Mouse (Mus musculus): ENCODE data around the gene Crybg3.

Gene Crybg3

DNA sequence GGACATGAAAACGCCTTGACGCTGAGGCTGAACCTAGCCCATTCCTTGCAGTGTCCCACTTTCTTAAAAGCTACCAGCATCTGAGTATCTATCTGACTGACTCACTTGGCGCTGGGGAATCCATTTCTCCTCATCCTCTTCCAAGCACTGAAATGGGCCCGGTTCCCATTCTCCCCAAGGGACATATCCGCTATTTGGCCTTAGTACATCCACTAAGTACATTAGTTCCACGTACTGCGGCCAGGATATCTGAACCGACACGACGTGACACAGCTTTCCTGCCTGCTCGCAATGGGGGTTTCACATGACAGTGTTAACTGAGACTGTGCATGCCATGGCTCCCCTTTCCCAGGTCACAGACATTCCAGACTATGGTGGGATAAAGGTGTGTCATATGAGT lies 66.4 kb downstream of the Crybg3 start:
- no peak for DNase-seq (ENCODE audit: low read depth, low spot score)

DNA sequence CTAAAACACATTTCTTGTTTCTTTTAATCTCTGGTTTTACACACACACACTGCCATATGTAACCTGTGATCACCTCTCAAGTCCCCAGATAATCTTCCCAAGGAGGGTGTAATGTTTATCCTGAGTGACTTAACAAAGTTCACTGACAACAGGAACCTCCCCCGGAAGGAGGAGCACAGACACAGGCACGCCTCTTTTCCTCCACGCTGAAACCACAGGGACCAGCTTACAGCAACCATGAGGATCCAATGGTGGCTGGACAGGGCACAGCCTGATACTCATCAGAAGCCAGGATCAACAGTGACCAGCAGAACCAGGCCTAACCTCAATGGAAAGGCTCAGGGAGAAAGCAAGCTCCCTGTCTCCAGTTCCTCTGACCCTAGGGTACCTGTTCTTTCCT lies 68.2 kb downstream of the Crybg3 start:
- no peak for DNase-seq (ENCODE audit: low read depth, low spot score)

DNA sequence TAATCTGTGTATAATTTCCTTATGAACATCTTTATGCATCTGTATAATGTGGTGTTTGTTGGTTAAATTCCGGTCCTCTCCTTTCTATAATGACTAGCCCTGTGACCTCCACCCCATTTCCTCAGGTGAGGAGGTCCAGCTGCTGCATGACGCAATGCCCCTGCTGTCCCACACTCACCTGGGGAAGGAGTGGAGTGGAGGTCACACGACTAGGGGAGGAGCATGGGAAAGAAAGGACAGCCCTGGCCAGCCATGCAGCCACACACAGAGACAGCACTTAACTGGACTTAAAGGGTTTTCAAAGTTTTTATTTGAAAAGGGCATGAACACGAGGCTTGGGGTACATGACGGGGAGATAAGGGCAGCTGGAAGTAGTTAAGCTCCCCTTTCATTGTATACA lies 69.5 kb downstream of the Crybg3 start:
- no peak for DNase-seq (ENCODE audit: low read depth, low spot score)

DNA sequence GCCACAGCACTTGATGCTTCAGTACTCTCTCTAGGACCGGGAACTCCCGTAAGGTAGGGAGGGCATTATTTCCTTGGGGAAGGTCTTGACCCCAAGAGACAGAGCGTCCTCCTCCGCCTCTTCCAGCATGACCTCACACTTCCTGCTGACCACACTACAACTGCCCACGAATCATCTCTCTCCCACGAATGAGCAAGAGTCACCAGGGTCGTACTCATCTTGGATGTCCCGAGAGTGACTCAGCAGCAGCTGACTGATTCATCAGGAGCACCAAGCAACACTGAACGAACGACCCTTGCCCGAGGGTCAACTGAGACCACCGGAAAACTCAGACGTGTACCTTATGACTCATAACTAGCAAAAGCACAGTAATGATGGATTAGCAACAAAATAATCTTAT lies 71.2 kb downstream of the Crybg3 start:
- DNase-seq (ENCODE audit: low read depth, low spot score): no peak

DNA sequence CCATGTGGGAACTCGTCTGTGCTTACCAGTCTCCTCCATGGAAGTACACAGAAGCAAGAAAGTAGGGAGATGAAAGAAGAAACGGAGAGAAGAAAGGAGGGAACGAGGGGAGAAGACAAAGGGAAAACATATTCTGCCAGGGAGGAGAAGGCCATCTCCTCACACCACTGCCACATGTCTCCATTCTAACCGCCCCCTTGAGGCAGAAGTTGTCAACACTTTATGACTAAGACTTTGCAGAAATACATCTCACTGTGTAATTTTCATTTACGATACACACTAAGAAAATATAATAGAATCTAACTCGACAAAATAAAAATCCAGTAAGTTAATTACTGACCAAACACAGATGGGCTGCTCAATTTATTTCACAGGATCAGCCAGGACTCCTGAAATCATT lies 73.8 kb downstream of the Crybg3 start:
- DNase-seq (ENCODE audit: low read depth, low spot score): no peak

DNA sequence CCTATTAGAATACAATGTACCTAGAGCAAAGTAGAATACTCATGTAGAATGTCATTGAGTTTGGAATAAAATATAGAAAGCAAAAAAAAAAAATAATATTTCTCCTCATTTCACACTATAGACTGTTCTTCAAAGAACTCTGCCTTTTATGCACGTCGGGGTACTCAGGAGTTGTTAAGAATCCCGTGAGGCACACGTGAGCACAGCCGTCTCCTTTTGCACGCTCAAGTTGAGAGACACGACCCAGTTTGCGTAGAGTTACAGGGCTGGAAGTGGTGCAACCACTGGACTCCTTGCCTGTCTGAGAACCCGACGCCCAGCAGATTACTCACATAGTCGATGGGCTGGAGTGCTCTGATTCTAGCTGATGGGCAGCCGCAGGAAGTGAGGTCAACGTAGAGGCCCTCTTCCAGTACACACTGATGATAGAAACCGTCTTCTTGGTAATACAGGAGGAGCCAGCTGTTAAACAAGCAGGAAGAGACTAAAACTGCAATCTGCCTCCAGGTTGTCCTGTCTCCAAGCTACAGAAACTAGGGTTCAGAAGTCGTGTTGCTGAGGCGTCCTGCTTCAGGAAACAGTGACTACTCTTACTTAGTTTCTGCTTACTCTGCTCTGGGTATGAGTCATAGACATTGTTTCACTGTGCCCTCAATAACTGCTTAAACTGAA lies 78.9 kb downstream of the Crybg3 start:
- DNase-seq (ENCODE audit: low read depth, low spot score): no peak

DNA sequence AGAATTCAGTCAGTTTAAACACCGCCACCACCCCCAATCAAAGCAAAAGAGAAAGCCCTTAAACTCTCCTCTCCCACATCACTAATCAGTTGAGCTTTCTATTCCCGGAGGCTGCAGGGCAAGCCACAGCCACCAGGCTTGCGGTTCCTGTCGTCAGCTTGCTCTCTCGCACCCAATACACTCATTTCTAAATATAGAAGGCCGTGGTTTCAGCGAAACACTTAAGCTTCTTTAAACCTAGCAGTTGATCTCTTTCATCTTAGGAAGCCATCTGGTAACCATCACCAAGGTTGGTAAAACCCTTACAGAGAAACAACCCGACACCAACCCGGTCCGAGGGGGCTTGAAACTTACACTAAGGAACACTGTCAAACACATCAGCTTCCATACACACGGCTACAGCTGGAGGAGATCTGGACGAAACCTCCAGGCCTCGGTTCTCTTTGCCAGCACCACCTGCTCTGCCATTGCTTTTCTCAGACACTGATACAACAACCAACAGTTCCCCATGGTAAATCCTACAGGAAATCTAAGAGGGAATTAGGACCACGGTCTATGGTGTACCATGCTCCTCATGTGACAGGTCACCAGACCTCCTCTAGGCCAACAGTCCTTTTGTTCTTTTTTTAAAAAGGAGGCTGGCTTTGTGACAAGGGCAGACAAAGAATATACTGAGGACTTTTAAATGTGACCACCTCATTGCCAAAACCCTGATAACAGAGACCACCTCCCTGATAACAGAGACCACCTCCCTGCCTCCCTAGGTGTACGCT lies 83.1 kb downstream of the Crybg3 start:
- DNase-seq (ENCODE audit: low read depth, low spot score): no peak

DNA sequence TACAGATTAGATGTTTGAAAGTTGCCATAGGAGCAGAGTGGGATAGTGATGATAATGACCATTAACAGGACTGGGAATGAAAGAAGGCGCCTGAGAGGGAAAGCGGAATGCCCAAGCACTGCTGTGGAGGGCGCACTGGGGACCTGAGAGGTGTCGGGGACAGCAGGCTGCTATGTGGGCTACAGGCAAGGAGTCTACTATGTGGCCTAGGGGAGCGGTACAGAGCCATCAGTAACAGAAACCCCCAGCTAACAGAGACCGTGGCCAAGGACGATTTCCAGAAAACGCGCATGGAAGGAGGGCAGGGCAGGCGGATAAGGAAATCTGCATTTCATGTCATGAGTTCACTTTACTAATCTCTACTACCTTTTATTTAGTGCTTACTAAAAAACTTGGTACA lies 83.8 kb downstream of the Crybg3 start:
- no peak for DNase-seq (ENCODE audit: low read depth, low spot score)

DNA sequence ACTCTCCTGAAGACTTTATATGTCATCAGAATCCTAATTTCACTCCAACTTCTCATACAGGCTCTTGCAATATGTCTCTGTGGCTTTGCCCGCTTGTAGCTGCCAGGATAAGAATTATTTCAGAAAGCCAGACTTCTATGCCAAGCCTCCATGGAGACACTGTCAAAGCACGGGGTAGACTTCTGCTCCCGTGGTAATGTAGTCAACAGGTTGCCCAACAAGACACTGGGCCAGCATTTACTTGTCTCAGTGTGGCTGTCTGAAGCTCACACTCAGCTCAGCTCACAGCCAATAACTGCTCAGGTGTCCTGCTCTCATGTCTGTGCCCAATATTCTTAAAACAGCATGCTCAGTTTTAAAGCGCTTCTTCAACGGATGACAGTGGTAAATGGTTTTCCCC lies 85.6 kb downstream of the Crybg3 start:
- DNase-seq (ENCODE audit: low read depth, low spot score): no peak

DNA sequence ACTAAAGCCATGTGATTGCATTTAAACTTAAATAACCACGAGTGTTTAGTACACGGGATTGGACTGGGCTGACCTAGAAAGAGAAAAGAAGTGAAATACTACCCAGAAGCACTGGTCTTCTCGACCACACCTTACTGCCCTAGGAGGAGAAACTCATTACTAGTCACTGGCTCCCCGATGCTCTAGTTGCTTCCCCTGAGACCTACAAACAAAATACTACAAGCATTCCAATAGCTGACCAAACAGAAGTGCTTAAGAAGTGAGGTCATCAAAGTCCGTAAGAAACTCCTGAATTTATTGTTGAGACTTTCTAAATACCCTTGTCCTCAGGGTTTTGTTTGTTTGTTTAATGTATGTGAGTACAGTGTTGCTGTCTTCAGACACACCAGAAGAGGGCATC lies 90.9 kb downstream of the Crybg3 start:
- DNase-seq (ENCODE audit: low read depth, low spot score): no peak

DNA sequence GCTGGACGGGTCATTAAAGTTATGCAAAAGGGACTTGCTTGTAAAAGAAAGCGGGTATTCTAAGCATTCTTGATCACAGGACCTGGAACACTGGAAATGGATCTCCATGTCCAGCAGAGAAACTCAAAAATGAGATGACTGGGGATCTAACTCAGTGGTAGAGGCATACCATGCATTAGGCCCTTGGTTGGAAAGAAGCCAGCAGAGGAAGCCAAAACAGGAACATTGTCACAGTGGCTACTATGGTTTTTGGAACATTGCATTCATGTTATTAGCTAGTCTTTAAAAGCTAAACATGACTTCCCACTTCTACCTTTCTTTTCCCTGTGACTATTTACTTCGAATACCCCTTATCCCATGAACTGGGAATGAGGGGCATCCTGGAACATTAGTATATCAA lies 101.6 kb downstream of the Crybg3 start:
- no peak for DNase-seq (ENCODE audit: low read depth, low spot score)

DNA sequence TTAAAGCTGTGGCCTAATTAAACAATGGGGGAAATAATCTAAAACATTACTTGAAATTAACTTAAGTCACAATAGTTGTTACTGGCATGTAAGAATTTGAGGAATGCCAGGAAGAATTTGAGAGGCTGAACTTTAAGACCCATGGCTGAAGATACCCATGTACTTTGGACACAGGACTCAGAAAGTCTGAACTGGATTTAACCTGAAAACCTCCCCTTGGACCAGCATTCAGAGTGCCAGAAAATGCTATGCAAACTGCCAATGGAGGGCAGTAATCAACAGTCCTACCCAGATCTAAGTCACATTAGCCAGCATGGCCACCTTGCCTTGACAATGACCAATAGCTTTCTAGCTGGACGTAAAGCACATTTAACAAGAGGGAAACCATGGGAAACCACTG lies 102.8 kb downstream of the Crybg3 start:
- no peak for DNase-seq (ENCODE audit: low read depth, low spot score)

DNA sequence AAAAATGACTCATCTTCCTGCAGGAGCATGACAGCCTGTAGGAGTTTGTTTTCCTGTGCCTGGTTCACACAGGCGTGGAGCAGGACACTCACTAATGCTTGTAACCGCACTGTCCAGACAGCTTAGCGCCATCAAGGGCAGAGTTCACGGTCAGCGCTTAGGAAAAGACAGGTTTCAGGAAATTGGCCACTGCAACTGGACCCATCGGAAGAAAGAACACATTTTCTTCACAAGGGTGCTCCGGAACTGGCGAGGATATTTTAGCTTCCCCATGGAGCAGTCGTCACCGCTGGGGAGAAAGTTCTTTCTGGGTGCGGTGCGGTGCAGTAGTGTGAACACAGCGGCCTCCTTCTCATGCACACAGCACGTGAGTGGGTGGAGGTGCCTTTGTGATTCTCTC lies 107.6 kb downstream of the Crybg3 start:
- DNase-seq (ENCODE audit: low read depth, low spot score): no peak

DNA sequence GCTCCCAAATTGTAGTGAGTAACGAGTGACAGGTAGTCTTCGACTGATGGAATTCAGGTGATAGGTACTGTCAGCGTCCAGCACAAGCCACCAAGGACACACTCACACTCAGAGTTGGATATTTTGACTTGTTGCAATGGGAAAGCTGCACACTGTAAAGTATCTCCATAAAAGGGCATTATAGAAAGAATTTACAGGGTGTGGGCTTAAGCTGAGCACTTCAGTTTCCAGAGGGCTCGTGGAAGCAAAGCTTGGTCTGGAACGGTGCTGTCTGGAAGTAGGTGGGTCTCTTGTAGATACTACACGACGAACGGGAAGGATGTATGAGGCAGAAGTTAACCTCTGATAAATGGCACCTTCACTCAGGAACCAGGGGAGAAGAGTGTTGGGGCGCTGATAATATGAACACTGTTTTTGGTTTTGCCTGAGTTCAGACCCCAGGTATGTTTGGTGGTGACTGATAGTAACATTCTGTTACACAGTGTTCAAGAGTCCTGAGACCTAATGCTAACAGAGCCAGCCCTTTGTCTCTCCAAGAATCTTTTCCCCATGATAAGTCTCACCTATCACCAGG lies 112.7 kb downstream of the Crybg3 start:
- no peak for DNase-seq (ENCODE audit: low read depth, low spot score)

DNA sequence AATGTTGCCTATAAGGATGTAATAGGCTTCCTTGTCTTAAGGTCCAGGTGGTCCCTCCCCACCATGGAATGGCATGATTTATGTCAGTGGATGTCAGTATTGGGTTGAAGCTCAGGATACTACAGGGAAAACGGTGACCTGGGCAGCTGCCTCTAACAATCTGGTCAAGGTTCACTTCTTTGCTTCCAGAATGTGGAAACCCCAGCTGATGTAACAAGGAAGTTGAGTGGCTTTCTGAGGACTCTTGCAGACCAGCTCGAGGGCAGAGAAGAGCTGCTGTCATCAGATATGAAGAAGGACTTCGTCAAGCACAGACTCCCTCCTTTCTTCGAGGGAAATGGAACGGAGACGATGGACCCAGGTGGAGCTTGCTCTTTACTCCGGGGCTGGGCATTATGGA lies 113.5 kb downstream of the Crybg3 start:
- DNase-seq (ENCODE audit: low read depth, low spot score): no peak

DNA sequence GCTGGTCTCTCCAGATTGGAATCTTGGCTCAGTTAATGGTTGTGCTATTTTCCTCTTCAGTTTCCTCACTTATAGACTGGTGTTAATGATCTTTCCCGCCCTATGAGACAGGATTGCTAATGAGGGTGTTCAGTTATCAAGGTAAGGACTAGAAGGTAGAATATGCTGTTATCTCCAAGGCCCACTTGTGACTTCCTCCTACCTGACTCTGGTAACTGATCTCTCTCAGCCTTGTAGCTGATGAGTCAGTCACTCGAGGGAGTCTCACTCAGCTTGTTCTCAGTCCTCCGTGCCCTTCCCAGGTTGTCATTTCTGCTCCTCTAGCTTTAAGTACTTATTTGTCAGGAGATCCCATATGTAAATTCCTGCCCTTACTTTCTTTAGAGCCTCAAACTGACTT lies 122.8 kb downstream of the Crybg3 start:
- no peak for DNase-seq (ENCODE audit: low read depth, low spot score)

DNA sequence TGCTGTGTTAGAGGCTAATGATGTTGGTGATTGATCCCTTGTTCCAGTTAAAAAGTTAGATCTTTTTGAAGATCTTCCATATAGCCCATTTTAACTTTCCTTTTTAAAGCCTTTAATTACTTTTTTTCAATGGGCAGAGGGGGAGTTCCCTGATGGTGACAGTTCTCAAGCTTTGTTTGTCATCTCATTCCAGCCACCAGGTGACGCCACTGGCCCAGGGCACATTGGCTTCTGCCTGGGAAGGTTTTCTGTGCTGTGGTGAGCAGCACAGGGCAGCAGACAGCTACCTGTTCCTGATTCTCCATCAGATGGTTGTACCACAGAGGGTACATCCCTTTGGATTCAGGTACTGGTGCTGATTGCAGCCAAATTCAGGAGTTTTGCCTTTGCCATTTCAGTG lies 126.0 kb downstream of the Crybg3 start:
- DNase-seq (ENCODE audit: low read depth, low spot score): no peak

DNA sequence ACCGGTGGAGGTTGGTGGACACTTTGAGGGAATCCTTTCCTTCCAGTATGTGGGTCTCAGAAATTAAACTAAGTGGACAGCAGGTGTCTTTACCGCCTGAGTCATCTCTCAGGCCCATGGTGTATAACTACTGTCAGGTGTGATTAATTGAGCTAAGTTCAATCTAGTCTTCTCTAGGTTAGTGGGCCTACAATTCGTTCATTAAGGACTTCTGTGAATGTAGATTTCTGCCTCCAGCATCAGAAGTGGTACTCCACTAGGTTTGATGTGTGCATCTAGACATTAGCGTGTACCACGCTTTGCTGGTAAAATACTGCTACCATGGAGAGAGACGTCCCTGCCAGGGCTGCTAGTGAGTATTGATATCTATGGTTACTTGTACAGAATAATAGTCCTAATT lies 128.2 kb downstream of the Crybg3 start:
- no peak for DNase-seq (ENCODE audit: low read depth, low spot score)

DNA sequence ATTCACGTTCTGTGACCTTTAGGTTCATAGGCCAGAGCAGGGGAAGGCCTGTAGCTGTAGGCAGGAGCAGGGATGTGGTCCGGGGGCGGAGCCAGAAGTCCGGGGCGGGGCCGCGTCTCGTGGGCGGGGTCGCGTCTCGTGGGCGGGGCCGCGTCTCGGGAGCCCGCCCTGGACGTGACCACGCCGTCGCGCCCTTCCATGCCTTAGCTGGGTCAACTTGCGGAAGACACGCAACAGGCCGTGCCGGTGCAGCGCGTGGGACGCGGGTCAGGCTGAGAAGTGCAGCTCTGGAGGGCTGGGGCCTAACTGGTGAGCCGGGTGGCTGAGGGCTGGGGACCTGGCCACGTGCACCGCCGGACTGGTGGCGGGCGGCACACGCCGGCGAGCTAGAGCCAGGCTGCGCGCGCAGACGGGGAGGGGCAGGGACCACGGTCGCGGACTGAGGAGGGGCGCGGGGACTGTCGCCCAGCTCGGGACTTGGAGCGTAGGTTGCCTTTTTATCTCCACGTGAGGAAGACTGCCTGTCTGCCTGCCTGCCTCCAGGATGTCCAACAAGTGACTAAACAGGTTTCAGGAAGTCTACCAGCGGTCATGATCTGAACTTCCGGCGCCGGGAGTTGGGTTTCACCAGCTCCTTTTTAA lies 129.0 kb downstream of the Crybg3 start, which contains the start of gene Riox2:
Riox2 (plus strand) TSS at position 139 of the 642 bp plus-strand sequence.
- peak; percentile 23 for DNase-seq (ENCODE audit: low read depth, low spot score)

DNA sequence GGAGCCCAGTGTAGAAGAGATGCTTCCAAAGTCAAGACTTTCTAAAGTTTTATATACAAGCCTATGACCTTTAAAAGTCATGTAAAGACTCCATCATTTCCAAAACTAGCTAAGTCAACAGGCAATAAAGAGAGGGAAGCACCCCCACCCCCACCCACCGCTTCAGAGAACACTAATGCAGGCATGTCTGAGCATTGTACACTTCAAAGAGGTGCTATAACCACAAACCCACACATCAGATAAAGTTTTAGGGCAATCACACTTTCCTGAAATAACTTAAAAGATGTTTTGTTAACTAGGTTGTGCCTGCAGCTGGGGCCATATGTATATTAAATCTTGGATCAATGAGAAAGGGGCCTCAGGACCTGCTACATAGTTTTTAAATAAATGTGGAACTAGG lies 130.9 kb downstream of the Crybg3 start:
- DNase-seq (ENCODE audit: low read depth, low spot score): no peak

DNA sequence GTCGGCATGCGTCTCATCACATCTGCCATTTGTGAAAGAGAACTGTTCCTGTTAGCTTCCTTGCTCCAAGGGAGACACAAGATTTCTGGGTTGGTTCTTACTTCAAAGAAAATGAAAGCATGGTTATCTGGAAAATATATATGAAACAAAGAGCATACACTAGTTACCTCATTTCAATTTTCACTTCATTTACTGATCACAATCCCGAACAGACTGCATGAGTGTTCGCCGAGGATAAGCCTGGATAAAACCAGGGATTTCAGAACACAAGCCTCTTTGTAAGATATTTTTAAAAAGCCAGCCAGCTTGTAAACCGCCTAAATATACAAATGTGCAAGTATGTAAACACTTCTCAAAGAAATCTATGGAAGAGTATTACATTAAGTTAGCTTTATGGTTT lies 136.8 kb downstream of the Crybg3 start:
- DNase-seq (ENCODE audit: low read depth, low spot score): no peak

DNA sequence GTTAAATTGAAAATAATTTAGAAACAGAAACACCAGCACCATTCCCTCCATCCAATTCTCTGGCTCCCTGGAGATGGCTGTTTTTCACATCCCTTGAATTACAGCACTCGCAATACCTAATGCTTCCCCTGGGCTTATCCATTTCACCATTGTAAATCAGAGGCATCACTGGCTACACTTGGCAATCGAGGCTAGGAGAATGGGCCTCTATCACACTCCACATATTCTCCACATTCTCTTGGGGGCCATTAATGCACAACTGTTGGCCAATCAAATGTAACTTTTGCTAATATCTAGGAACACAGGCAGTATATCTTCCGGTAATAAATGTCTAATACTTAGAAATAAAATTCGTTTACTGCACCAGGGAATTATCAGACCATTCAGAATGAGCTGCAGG lies 137.2 kb downstream of the Crybg3 start:
- no peak for DNase-seq (ENCODE audit: low read depth, low spot score)
